Mouse (Mus musculus) erythroblast, adult 5-6 weeks (primary cell): ENCODE data around the gene Lin7a. TPM values are rescaled to one million over a fixed set of nuclear protein-coding genes. Genes with fewer than 3 reads are reported as not detected.

ENCODE experiments used
- ATAC-seq: replicated peaks from 2 replicates; pipeline ENCODE4 v1.8.0; 2016; ENCODE audit warnings: moderate number of reproducible peaks, mild to moderate bottlenecking, moderate TSS enrichment, inconsistent platforms; ENCODE audit not compliant: poor library complexity, low FRiP score, severe bottlenecking
- total RNA-seq, 2 experiments: library from RNA; stranded (forward) in 1 of 2; stranded (reverse) in 1 of 2; fragments of 150-400 nt in 1 of 2; fragments of 200-764, 138-1000 nt in 1 of 2; gene quantifications; 2 replicates each; pipeline versions ENCODE4 v1.2.3 to v1.2.4; 2015 to 2017; ENCODE audit warnings: low replicate concordance in 2 of 2

Gene Lin7a
- total RNA-seq, 2 experiments from 2014 or later: not detected

- ATAC-seq: no peak
These were observed 41.1 kb downstream of the Lin7a start for GRCm38 (mm10) chr10:107312609-107313008.

GRCm38 (mm10) chr10:107313395-107313794 is 41.9 kb downstream of the Lin7a start:
- ATAC-seq: no peak

GRCm38 (mm10) chr10:107315251-107315650 is 43.8 kb downstream of the Lin7a start:
- ATAC-seq: no peak

GRCm38 (mm10) chr10:107315681-107316080 is 44.2 kb downstream of the Lin7a start:
- no peak for ATAC-seq

GRCm38 (mm10) chr10:107316100-107316499 is 44.6 kb downstream of the Lin7a start:
- no peak for ATAC-seq

- ATAC-seq: no peak
These were observed 48.2 kb downstream of the Lin7a start for GRCm38 (mm10) chr10:107319648-107320047.

GRCm38 (mm10) chr10:107323865-107324264 is 52.4 kb downstream of the Lin7a start:
- no peak for ATAC-seq

GRCm38 (mm10) chr10:107325558-107325957 is 54.1 kb downstream of the Lin7a start:
- ATAC-seq: no peak

GRCm38 (mm10) chr10:107339524-107339923 is 68.0 kb downstream of the Lin7a start:
- no peak for ATAC-seq

- no peak for ATAC-seq
These were observed 69.7 kb downstream of the Lin7a start for GRCm38 (mm10) chr10:107341151-107341550.

GRCm38 (mm10) chr10:107344200-107344599 is 72.7 kb downstream of the Lin7a start:
- no peak for ATAC-seq

GRCm38 (mm10) chr10:107347842-107348241 is 76.4 kb downstream of the Lin7a start:
- ATAC-seq: no peak

GRCm38 (mm10) chr10:107351696-107352485 is 80.4 kb downstream of the Lin7a start:
- ATAC-seq: no peak

- ATAC-seq: no peak
These were observed 82.0 kb downstream of the Lin7a start for GRCm38 (mm10) chr10:107353483-107353882.

- ATAC-seq: no peak
These were observed 87.1 kb downstream of the Lin7a start for GRCm38 (mm10) chr10:107358443-107359040.

GRCm38 (mm10) chr10:107359296-107359695 is 87.8 kb downstream of the Lin7a start:
- ATAC-seq: no peak

- no peak for ATAC-seq
These were observed 90.1 kb downstream of the Lin7a start for GRCm38 (mm10) chr10:107361546-107361945.

- ATAC-seq: no peak
These were observed 90.5 kb downstream of the Lin7a start for GRCm38 (mm10) chr10:107362026-107362425.

GRCm38 (mm10) chr10:107363049-107363816 is 91.7 kb downstream of the Lin7a start:
- no peak for ATAC-seq

GRCm38 (mm10) chr10:107377218-107377617 is 105.7 kb downstream of the Lin7a start:
- ATAC-seq: no peak
